10 mouse cellular contexts compared by ENCODE assay signal in genomic region chr13:26558366-26558765, GRCm38 (mm10).
DNase-seq lines count a peak whose midpoint lies in the region; ATAC-seq and TF ChIP-seq lines count a peak whose summit lies in the region.
"Had no signal": no experiment of that assay in that cellular context is flagged by ENCODE, and none has a peak within 500 bp of the region (broad histone marks: within the 10 kb centered on the region; RNA-seq: fewer than 3 reads in every experiment).

No protein-coding gene starts in this region.

- ATAC-seq in intestine, postnatal 0 days: no peak
- no peak for ATAC-seq in intestine, embryonic 15.5 days
- ATAC-seq in neural tube, embryonic 15.5 days (ENCODE audit: low FRiP score): no peak
- ATAC-seq in stomach, postnatal 0 days (ENCODE audit: low FRiP score, low TSS enrichment): no peak
- ATAC-seq in granulocyte monocyte progenitor cell, adult 5-6 weeks (replicated peaks; ENCODE audit: poor library complexity, severe bottlenecking): no peak

- H3K27me3 ChIP-seq in intestine, postnatal 0 days (replicated peaks; ENCODE audit: control insufficient read depth, insufficient read depth, low read length): no peaks in the 10 kb centered on the region
- no peaks in the 10 kb centered on the region for H3K27me3 ChIP-seq in intestine, embryonic 15.5 days (replicated peaks)
- H3K27me3 ChIP-seq in neural tube, embryonic 15.5 days (replicated peaks): no peaks in the 10 kb centered on the region
- H3K27me3 ChIP-seq in stomach, postnatal 0 days (ENCODE audit: control insufficient read depth, insufficient read depth, low read length): no peaks in the 10 kb centered on the region
- H3K27me3 ChIP-seq: hindbrain, embryonic 12.5 days had no signal

- no peak overlapping the region for H3K27ac ChIP-seq in intestine, postnatal 0 days (ENCODE audit: low read depth, low read length)
- H3K27ac ChIP-seq in intestine, embryonic 15.5 days: no peak overlapping the region
- no peak overlapping the region for H3K27ac ChIP-seq in neural tube, embryonic 15.5 days (replicated peaks)
- H3K27ac ChIP-seq in embryonic fibroblast, embryonic 13.5 days (ENCODE audit: insufficient read depth, low read length): no peak overlapping the region
- no peak overlapping the region for H3K27ac ChIP-seq in stomach, postnatal 0 days (replicated peaks)
- H3K27ac ChIP-seq: hindbrain, embryonic 12.5 days had no signal

- H3K4me1 ChIP-seq in intestine, postnatal 0 days (replicated peaks; ENCODE audit: control insufficient read depth, insufficient read depth, low read length): no peaks in the 10 kb centered on the region
- no peaks in the 10 kb centered on the region for H3K4me1 ChIP-seq in intestine, embryonic 15.5 days (replicated peaks)
- H3K4me1 ChIP-seq in neural tube, embryonic 15.5 days: no peaks in the 10 kb centered on the region; the same call in 1 of the 2 replicates
- no peaks in the 10 kb centered on the region for H3K4me1 ChIP-seq in embryonic fibroblast, embryonic 13.5 days (ENCODE audit: control insufficient read depth, insufficient read depth, low read length)
- H3K4me1 ChIP-seq in stomach, postnatal 0 days (replicated peaks; ENCODE audit: control insufficient read depth, insufficient read depth): no peaks in the 10 kb centered on the region
- H3K4me1 ChIP-seq: hindbrain, embryonic 12.5 days had no signal

- no peaks in the 10 kb centered on the region for H3K36me3 ChIP-seq in intestine, postnatal 0 days (ENCODE audit: control insufficient read depth, insufficient read depth)
- no peaks in the 10 kb centered on the region for H3K36me3 ChIP-seq in intestine, embryonic 15.5 days
- no peaks in the 10 kb centered on the region for H3K36me3 ChIP-seq in neural tube, embryonic 15.5 days
- no peaks in the 10 kb centered on the region for H3K36me3 ChIP-seq in stomach, postnatal 0 days (ENCODE audit: control insufficient read depth, insufficient read depth, low read length)
- H3K36me3 ChIP-seq: hindbrain, embryonic 12.5 days had no signal

- TF ChIP-seq EP300 in stomach, postnatal 0 days (optimal IDR thresholded peaks at IDR 0.05): no peak

- no peak overlapping the region for H3K4me2 ChIP-seq in intestine, postnatal 0 days (replicated peaks; ENCODE audit: low read depth)
- no peak overlapping the region for H3K4me2 ChIP-seq in intestine, embryonic 15.5 days (replicated peaks)
- no peak overlapping the region for H3K4me2 ChIP-seq in neural tube, embryonic 15.5 days
- no peak overlapping the region for H3K4me2 ChIP-seq in stomach, postnatal 0 days (replicated peaks; ENCODE audit: low read depth)
- H3K4me2 ChIP-seq: hindbrain, embryonic 12.5 days had no signal

- H3K9me3 ChIP-seq in intestine, postnatal 0 days (ENCODE audit: control insufficient read depth): no peaks in the 10 kb centered on the region
- no peaks in the 10 kb centered on the region for H3K9me3 ChIP-seq in intestine, embryonic 15.5 days
- H3K9me3 ChIP-seq in neural tube, embryonic 15.5 days (replicated peaks): no peaks in the 10 kb centered on the region
- no peaks in the 10 kb centered on the region for H3K9me3 ChIP-seq in stomach, postnatal 0 days (ENCODE audit: control insufficient read depth, low read length)
- H3K9me3 ChIP-seq: hindbrain, embryonic 12.5 days had no signal

- DNase-seq in neural tube, embryonic 10.5 days (ENCODE audit: extremely low spot score, low spot score): peak; percentile 62
- DNase-seq in stomach, postnatal 0 days (ENCODE audit: low spot score): peak; percentile 30
- DNase-seq in lung, postnatal 36 days: no peak
- DNase-seq: cerebellum, adult 9-10 months had no signal

- no peak overlapping the region for H3K9ac ChIP-seq in intestine, postnatal 0 days (ENCODE audit: low read depth, low read length)
- no peak overlapping the region for H3K9ac ChIP-seq in intestine, embryonic 15.5 days
- no peak overlapping the region for H3K9ac ChIP-seq in neural tube, embryonic 15.5 days (replicated peaks)
- no peak overlapping the region for H3K9ac ChIP-seq in stomach, postnatal 0 days (ENCODE audit: low read length)
- H3K9ac ChIP-seq: hindbrain, embryonic 12.5 days had no signal

- 42% methylated on average over 1 of the region's 1 CpGs for WGBS in intestine, postnatal 0 days
- 37% methylated on average over 1 of the region's 1 CpGs for WGBS in intestine, embryonic 15.5 days
- 20% methylated on average over 1 of the region's 1 CpGs for WGBS in neural tube, embryonic 15.5 days
- WGBS in stomach, postnatal 0 days: 46% methylated on average over 1 of the region's 1 CpGs

- no peak for TF ChIP-seq POLR2A in embryonic fibroblast, embryonic 13.5 days (IDR thresholded peaks at IDR 0.05; ENCODE audit: low read depth, low read length)

- TF ChIP-seq CTCF in intestine, postnatal 0 days (IDR thresholded peaks at IDR 0.05; ENCODE audit: low read depth): peak; percentile 68
- peak; percentile 15; the same call in 1 of the 2 replicates for TF ChIP-seq CTCF in embryonic fibroblast, embryonic 13.5 days (IDR thresholded peaks at IDR 0.05; ENCODE audit: borderline replicate concordance, insufficient read depth, low read length)
- TF ChIP-seq CTCF in stomach, postnatal 0 days (IDR thresholded peaks at IDR 0.05; ENCODE audit: low read depth): peak; percentile 72

- no peak overlapping the region for H3K4me3 ChIP-seq in intestine, postnatal 0 days (ENCODE audit: low read depth, low read length)
- no peak overlapping the region for H3K4me3 ChIP-seq in intestine, embryonic 15.5 days (replicated peaks)
- no peak overlapping the region for H3K4me3 ChIP-seq in neural tube, embryonic 15.5 days (replicated peaks)
- H3K4me3 ChIP-seq in embryonic fibroblast, embryonic 13.5 days (ENCODE audit: insufficient read depth, low read length): no peak overlapping the region
- H3K4me3 ChIP-seq in stomach, postnatal 0 days (ENCODE audit: low read depth, low read length): no peak overlapping the region
- H3K4me3 ChIP-seq: hindbrain, embryonic 12.5 days had no signal

Comparison
In these comparisons a context has a peak if more than half of its experiments do, and no peak if none do; other contexts are left out.
1. CTCF ChIP-seq: peak in every context shown above with its lines; median percentile 72 in stomach, postnatal 0 days; 68 in intestine, postnatal 0 days; 15 in embryonic fibroblast, embryonic 13.5 days.